Mouse (Mus musculus): ENCODE measurements around the gene Cklf. TPM values are rescaled to one million over a fixed set of nuclear protein-coding genes. Genes with fewer than 3 reads are reported as not detected.
A peak's percentile ranks its signal among the peaks of the same experiment; 100 is the strongest.

The Cklf gene
- polyA plus RNA-seq (2012): 4.0 and 4.9 TPM in 2 replicates

- TF ChIP-seq GATA1 (IDR thresholded peaks at IDR 0.05; ENCODE audit: low read length): no peak
Observed at GRCm38 (mm10) chr8:104250439-104251367, at the start of gene Cklf. Gene Cklf (plus strand): TSS chr8:104250861.

DNA sequence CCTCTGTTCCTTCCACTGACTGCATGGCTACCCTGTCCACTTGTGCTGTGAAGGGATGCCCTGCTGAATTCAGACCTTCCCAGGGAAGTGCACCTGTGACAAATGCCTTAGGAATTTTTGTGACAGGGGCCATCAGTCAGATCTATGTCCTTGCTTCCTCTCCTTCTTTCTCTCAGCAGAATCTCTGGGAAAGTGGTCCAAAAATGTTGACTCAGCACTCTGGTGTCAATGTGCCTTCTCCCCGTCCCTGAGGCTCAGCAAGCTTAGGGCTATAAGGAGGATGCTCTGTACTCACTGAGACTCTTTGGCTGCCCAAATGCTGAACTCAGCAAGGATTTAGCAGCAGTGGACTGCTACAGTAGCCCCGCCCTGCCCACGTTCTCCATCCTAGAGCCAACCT is 49.0 kb upstream of the Cklf start:
- TF ChIP-seq GATA1 (IDR thresholded peaks at IDR 0.05; ENCODE audit: low read length): no peak

DNA sequence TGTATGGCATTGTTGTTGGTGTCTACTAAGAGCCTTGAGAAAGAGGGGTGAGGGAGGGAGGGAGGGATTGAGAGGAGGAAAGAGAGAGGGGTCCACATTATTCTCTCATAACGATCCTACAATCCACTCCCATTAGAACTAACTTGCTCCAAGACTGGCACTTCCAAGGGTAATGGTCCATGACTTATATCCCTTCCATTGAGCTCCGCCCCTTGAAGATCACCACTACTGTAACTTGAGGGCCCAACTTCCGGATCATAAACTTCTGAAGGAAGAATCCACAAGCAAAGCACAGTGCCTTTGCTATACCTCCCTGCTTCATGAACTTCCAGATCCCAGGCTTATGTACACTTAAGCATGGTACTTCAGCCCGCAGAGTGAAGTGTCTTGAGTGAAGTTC is 48.3 kb upstream of the Cklf start:
- TF ChIP-seq GATA1 (IDR thresholded peaks at IDR 0.05; ENCODE audit: low read length): no peak

DNA sequence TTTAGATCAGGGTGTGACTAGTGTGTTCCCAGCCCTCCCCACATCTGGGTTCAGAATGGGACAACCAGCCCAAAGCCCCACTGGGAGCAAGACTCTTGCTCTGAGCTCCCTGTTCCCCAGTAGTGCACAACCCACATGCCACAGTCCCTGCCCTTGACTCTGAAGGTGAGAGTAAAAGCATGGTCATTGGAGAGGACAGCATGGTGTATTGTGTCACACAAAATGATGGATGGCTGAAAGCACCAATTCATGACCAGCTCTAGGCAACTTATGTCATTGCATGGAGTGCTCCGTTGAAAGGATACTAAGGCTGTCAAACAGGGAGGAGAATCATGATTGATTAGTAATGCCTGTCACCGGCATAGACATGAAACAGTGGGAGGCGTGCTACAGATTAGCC is 45.4 kb upstream of the Cklf start:
- no peak for TF ChIP-seq GATA1 (IDR thresholded peaks at IDR 0.05; ENCODE audit: low read length)

DNA sequence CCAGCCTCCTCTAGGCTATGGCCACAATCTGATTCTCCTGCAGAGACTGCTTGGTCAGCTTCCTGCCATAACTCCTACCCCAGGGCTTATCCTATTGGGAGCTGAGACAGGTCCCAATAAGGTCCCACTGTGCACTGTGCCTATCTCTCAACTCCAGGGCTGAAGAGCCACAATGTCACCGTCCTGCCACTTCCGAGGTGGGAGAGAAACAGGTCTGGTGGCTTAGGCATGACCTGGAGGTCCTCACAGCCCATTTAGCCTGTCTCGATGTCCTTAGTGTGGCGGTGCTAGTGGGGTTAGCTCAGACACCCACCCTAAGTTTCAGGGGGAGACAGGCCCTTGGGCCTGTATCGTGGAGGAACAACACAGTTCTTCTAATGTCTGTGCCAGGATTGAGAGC is 33.1 kb upstream of the Cklf start:
- no peak for TF ChIP-seq GATA1 (IDR thresholded peaks at IDR 0.05; ENCODE audit: low read length)

GRCm38 (mm10) chr8:104219079-104219478 is 31.6 kb upstream of the Cklf start:
- TF ChIP-seq GATA1 (IDR thresholded peaks at IDR 0.05; ENCODE audit: low read length): no peak

DNA sequence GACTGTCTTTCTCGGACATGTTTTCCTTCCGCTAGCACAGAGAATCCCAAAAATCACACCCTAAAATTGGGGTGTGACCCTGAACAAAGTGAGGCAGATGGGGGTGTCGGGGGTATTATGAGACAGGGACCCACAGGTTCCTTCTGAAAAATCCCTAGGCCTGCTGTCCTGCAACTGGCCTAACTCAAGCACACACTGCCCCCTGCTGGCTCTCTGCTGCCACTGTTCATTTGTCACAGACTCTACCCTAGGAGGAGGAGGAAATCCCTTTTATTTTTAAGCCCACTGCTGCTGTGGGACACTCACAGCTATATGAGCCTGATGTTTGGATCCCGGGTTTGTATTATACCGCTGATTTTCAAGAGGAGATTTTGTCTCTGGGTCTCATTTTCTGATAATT is 30.9 kb upstream of the Cklf start:
- no peak for TF ChIP-seq GATA1 (IDR thresholded peaks at IDR 0.05; ENCODE audit: low read length)

GRCm38 (mm10) chr8:104227048-104227447 is 23.6 kb upstream of the Cklf start:
- no peak for TF ChIP-seq GATA1 (IDR thresholded peaks at IDR 0.05; ENCODE audit: low read length)

DNA sequence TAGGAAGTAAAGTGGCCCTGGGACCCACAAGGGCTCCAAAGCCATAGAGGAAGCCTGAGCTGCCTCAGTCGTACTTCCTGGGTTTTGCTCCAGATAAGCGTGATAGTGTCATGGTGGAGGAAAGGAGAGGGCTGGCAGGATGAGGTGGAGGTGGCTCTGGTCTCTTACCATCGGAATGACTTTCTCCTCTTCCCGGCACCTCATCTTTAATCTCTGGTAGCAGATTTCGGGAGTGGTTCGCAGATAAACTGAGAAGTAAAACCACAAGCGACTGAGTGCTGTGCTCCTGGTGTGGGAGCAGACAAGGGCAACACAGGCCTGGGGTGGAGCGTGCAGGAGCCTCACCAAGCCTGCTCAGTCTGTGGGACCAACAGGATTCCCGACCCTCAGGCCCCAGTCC is 20.3 kb upstream of the Cklf start:
- peak; percentile 94 for TF ChIP-seq GATA1 (IDR thresholded peaks at IDR 0.05; ENCODE audit: low read length)

DNA sequence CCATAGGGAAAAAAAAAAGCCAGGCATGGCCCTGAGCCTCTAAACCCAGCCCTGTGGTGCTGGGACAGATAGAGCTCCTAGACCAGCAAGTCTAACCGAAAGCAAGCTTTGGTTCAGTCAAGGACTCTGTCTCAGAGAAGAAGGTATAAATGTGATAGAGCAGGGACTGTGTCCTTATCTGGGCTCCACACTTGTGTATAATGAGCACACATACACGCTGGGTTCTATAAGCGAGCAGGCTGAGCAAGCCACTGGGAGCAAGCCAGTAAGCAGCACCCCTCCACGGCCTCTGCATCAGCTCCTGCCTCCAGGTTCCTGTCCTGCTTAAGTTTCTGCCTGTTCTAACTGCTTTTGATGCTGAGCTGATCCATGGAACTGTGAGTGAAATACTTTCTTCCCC is 18.6 kb upstream of the Cklf start:
- no peak for TF ChIP-seq GATA1 (IDR thresholded peaks at IDR 0.05; ENCODE audit: low read length)

GRCm38 (mm10) chr8:104232919-104233318 is 17.7 kb upstream of the Cklf start:
- no peak for TF ChIP-seq GATA1 (IDR thresholded peaks at IDR 0.05; ENCODE audit: low read length)

- no peak for TF ChIP-seq GATA1 (IDR thresholded peaks at IDR 0.05; ENCODE audit: low read length)
Observed at GRCm38 (mm10) chr8:104234573-104234972, 16.1 kb upstream of the Cklf start.

DNA sequence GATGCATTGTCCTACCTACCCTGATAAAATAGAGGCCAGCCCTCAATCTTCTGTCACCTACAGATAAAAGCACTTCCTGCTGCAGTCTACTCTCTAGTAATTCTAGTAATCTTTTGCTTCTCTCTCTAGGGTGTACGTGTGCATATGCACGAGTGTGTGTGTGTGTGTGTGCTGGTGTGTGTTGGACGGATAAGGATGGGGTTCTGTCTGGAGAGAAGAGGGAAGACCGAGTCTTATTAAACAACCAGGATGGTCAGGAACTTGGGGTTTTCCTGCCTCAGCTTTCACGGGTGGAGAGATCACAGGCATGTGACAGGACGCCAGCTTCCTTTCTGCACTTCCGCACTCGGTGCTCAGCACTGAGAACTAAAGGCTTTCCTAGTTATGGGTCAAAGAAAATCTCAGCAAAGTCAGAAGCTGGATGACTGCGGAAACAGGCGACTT is 11.2 kb upstream of the Cklf start:
- TF ChIP-seq GATA1 (IDR thresholded peaks at IDR 0.05; ENCODE audit: low read length): peak; percentile 78

- peak; percentile 84 for TF ChIP-seq GATA1 (IDR thresholded peaks at IDR 0.05; ENCODE audit: low read length)
Observed at GRCm38 (mm10) chr8:104242038-104242644, 8.5 kb upstream of the Cklf start.

DNA sequence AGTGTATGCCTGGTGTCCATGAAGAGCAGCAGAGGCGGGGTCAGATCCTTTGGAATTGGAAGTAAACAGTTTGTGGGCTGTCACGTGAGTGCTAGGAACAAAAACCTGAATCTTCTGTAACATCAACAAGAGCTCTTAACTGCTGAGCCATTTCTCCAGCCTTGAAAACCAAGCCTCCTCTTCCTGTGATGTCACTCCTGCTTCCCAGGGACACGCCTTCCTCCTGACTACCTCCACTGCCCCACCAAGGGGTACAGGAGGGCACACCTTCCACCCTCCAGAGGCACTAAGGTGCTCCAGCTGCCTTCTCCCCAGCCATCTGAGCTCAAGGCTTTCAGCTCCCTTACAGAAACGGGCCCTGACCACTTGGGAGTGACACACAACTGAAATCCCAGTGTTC is 4.0 kb upstream of the Cklf start:
- no peak for TF ChIP-seq GATA1 (IDR thresholded peaks at IDR 0.05; ENCODE audit: low read length)

- TF ChIP-seq GATA1 (IDR thresholded peaks at IDR 0.05; ENCODE audit: low read length): no peak
Observed at GRCm38 (mm10) chr8:104247054-104247907, 3.4 kb upstream of the Cklf start.
